Mouse (Mus musculus) c-Kit-negative CD71-positive TER-119-positive erythroid progenitor cells, embryonic 14.5 days (primary cell): Measurements from ENCODE around the gene Adgrg5.

Source experiments
- DNase-seq: peaks from one replicate; pipeline ENCODE4 v3.0.0-alpha.2; 2013; ENCODE audit warnings: low read depth, low spot score

The Adgrg5 gene

DNA sequence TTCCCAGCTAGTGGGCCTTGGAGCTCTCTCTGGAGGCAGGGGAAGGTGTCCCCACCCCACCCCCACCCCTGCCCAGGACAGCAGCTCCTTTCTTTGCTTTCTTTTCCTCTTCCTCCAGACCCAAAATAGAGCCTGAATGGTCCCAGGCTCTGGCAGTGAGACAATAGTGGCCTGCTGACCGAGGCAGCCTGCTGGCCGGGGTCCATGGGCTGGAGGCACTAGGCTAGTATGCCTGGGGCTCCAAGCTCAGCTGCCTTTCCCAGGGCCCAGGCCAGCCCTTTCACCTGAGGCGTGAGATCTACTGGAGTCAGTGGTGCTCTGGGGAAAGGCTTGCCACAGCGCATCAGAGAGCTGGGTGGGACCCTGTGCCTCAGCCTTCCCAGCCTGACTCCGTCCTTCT, 69.0 kb downstream of the Adgrg5 start:
- no peak for DNase-seq
